Mouse (Mus musculus) cerebellum, adult 2 months (tissue): ENCODE measurements around the gene B430306N03Rik.

Experiments
- CTCF ChIP-seq: fragments of 200-500 bp; IDR thresholded peaks from 2 replicates; pipeline ENCODE4 v1.5.1; 2011; ENCODE audit warnings: low read depth, mild to moderate bottlenecking, control low read depth, low read length, moderate library complexity, borderline replicate concordance; ENCODE audit not compliant: insufficient read depth
- POLR2A ChIP-seq: fragments of 200-500 bp; IDR thresholded peaks from 2 replicates; pipeline ENCODE4 v1.6.1; 2011; ENCODE audit warnings: low read length, control low read depth, borderline replicate concordance; ENCODE audit not compliant: insufficient read depth

DNA sequence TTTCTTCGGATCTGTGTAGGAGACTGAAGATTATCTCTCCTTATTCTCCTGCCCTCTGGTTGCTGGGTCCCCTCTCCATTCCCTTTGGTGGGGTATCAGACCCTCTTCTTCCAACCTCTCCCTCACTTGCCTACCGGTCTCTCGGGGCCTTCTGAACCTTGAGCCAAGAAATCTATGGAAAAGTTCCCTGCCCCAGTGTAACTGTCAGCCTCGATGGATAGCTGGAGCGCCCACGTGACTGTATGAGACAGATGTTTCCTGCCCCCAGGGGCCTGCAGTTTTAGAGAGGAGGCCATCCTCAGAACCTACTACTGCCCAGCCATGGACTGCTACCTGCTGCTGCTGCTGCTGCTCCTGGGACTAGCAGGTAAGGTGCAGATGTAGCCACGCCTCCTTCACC, 43.7 kb downstream of the B430306N03Rik start, which contains the start of gene Treml1:
- TF ChIP-seq CTCF = no peak
- no peak for TF ChIP-seq POLR2A
